Mouse (Mus musculus) embryonic fibroblast, embryonic 13.5 days (primary cell): ENCODE data around the gene Pde6g.

Experiments used
- CTCF ChIP-seq: IDR thresholded peaks from 2 replicates; pipeline ENCODE4 v1.5.1; 2011; ENCODE audit warnings: mild to moderate bottlenecking, control low read depth, low read length, moderate library complexity, borderline replicate concordance; ENCODE audit not compliant: insufficient read depth
- POLR2A ChIP-seq: IDR thresholded peaks from 2 replicates; pipeline ENCODE4 v1.6.1; 2011; ENCODE audit warnings: low read depth, mild to moderate bottlenecking, control low read depth, low read length, moderate library complexity

GRCm38 (mm10) chr11:120455413-120455812 is 2.1 kb upstream of the Pde6g start:
- TF ChIP-seq POLR2A (no peak), CTCF (no peak)
